Mouse (Mus musculus): ENCODE measurements around the gene Irs3. TPM values are rescaled to one million over a fixed set of nuclear protein-coding genes. Genes with fewer than 3 reads are reported as not detected.
A peak's percentile ranks its signal among the peaks of the same experiment; 100 is the strongest.

The Irs3 gene
- polyA plus RNA-seq, 1 experiment: 0.18 TPM

GRCm38 (mm10) chr5:137684294-137685123, 39.0 kb upstream of the Irs3 start, which contains the start of gene Agfg2:
Gene Agfg2, minus strand, starts transcription at chr5:137684726.
- TF ChIP-seq CTCF (IDR thresholded peaks at IDR 0.05; ENCODE audit: borderline replicate concordance, insufficient read depth, low read depth, low read length) (no peak), POLR2A (IDR thresholded peaks at IDR 0.05; ENCODE audit: borderline replicate concordance, insufficient read depth, low read length) (peak; percentile 57; the same call in 1 of the 2 replicates)
- no peak within 1 kb of the TSS for H3K27ac ChIP-seq (ENCODE audit: insufficient read depth, low read length)
- H3K4me1 ChIP-seq (ENCODE audit: control insufficient read depth, insufficient read depth, low read length): peaks cover 5% of the 10 kb centered on the region; the same call in 1 of the 2 replicates
- peak; percentile 96 to 100 for DNase-seq
- H3K4me3 ChIP-seq (replicated peaks; ENCODE audit: insufficient read depth, low read depth, low read length): peak within 1 kb of the TSS; percentile 69
- WGBS: under 1% methylated on average over 62 of the region's 62 CpGs
- no peaks in the 10 kb centered on the region for H3K27me3 ChIP-seq (ENCODE audit: control insufficient read depth, insufficient read depth, low read length)

- Histone ChIP-seq H3K27ac (ENCODE audit: insufficient read depth, low read length) (no peak overlapping the region), H3K27me3 (ENCODE audit: control insufficient read depth, insufficient read depth, low read length) (no peaks in the 10 kb centered on the region), H3K4me3 (replicated peaks; ENCODE audit: insufficient read depth, low read depth, low read length) (peak overlapping the region; percentile 69), H3K4me1 (ENCODE audit: control insufficient read depth, insufficient read depth, low read length) (peaks cover 5% of the 10 kb centered on the region; the same call in 1 of the 2 replicates)
- 4% methylated on average over 28 of the region's 28 CpGs for WGBS
- TF ChIP-seq CTCF (IDR thresholded peaks at IDR 0.05; ENCODE audit: borderline replicate concordance, insufficient read depth, low read depth, low read length): no peak
- TF ChIP-seq POLR2A (IDR thresholded peaks at IDR 0.05; ENCODE audit: borderline replicate concordance, insufficient read depth, low read length): no peak
- peak in 1 of 2 experiments; percentile 22 for DNase-seq
Observed at GRCm38 (mm10) chr5:137683388-137684293, 38.1 kb upstream of the Irs3 start.

GRCm38 (mm10) chr5:137682526-137682925, 37.0 kb upstream of the Irs3 start:
- DNase-seq: no peak
- Histone ChIP-seq H3K27ac (ENCODE audit: insufficient read depth, low read length) (no peak overlapping the region), H3K4me1 (ENCODE audit: control insufficient read depth, insufficient read depth, low read length) (peaks cover 5% of the 10 kb centered on the region; the same call in 1 of the 2 replicates), H3K4me3 (replicated peaks; ENCODE audit: insufficient read depth, low read depth, low read length) (no peak overlapping the region), H3K27me3 (ENCODE audit: control insufficient read depth, insufficient read depth, low read length) (no peaks in the 10 kb centered on the region)
- WGBS: 59% methylated on average over 6 of the region's 6 CpGs
- no peak for TF ChIP-seq CTCF (IDR thresholded peaks at IDR 0.05; ENCODE audit: borderline replicate concordance, insufficient read depth, low read depth, low read length)
- TF ChIP-seq POLR2A (IDR thresholded peaks at IDR 0.05; ENCODE audit: borderline replicate concordance, insufficient read depth, low read length): no peak

GRCm38 (mm10) chr5:137679726-137680125, 34.2 kb upstream of the Irs3 start:
- WGBS: 84% methylated on average over 4 of the region's 4 CpGs
- no peak overlapping the region for H3K27ac ChIP-seq (ENCODE audit: insufficient read depth, low read length)
- no peak for TF ChIP-seq CTCF (IDR thresholded peaks at IDR 0.05; ENCODE audit: borderline replicate concordance, insufficient read depth, low read depth, low read length)
- TF ChIP-seq POLR2A (IDR thresholded peaks at IDR 0.05; ENCODE audit: borderline replicate concordance, insufficient read depth, low read length): no peak
- H3K4me1 ChIP-seq (ENCODE audit: control insufficient read depth, insufficient read depth, low read length): peaks cover 5% of the 10 kb centered on the region; the same call in 1 of the 2 replicates
- no peak overlapping the region for H3K4me3 ChIP-seq (replicated peaks; ENCODE audit: insufficient read depth, low read depth, low read length)
- no peak for DNase-seq
- no peaks in the 10 kb centered on the region for H3K27me3 ChIP-seq (ENCODE audit: control insufficient read depth, insufficient read depth, low read length)

- Histone ChIP-seq H3K27ac (ENCODE audit: insufficient read depth, low read length) (no peak overlapping the region), H3K4me3 (replicated peaks; ENCODE audit: insufficient read depth, low read depth, low read length) (no peak overlapping the region), H3K4me1 (ENCODE audit: control insufficient read depth, insufficient read depth, low read length) (peaks cover 3% of the 10 kb centered on the region; the same call in 1 of the 2 replicates), H3K27me3 (ENCODE audit: control insufficient read depth, insufficient read depth, low read length) (no peaks in the 10 kb centered on the region)
- 88% methylated on average over 3 of the region's 3 CpGs for WGBS
- DNase-seq: no peak
- no peak for TF ChIP-seq POLR2A (IDR thresholded peaks at IDR 0.05; ENCODE audit: borderline replicate concordance, insufficient read depth, low read length)
- no peak for TF ChIP-seq CTCF (IDR thresholded peaks at IDR 0.05; ENCODE audit: borderline replicate concordance, insufficient read depth, low read depth, low read length)
Observed at GRCm38 (mm10) chr5:137678736-137679135, 33.2 kb upstream of the Irs3 start.

GRCm38 (mm10) chr5:137677859-137678258, 32.3 kb upstream of the Irs3 start:
- no peak overlapping the region for H3K27ac ChIP-seq (ENCODE audit: insufficient read depth, low read length)
- H3K4me1 ChIP-seq (ENCODE audit: control insufficient read depth, insufficient read depth, low read length): no peaks in the 10 kb centered on the region
- no peak overlapping the region for H3K4me3 ChIP-seq (replicated peaks; ENCODE audit: insufficient read depth, low read depth, low read length)
- TF ChIP-seq CTCF (IDR thresholded peaks at IDR 0.05; ENCODE audit: borderline replicate concordance, insufficient read depth, low read depth, low read length): no peak
- no peak for TF ChIP-seq POLR2A (IDR thresholded peaks at IDR 0.05; ENCODE audit: borderline replicate concordance, insufficient read depth, low read length)
- no peak for DNase-seq
- 84% methylated on average over 8 of the region's 8 CpGs for WGBS
- H3K27me3 ChIP-seq (ENCODE audit: control insufficient read depth, insufficient read depth, low read length): no peaks in the 10 kb centered on the region

- no peak overlapping the region for H3K27ac ChIP-seq (ENCODE audit: insufficient read depth, low read length)
- no peaks in the 10 kb centered on the region for H3K27me3 ChIP-seq (ENCODE audit: control insufficient read depth, insufficient read depth, low read length)
- no peaks in the 10 kb centered on the region for H3K4me1 ChIP-seq (ENCODE audit: control insufficient read depth, insufficient read depth, low read length)
- no peak overlapping the region for H3K4me3 ChIP-seq (replicated peaks; ENCODE audit: insufficient read depth, low read depth, low read length)
- TF ChIP-seq POLR2A (IDR thresholded peaks at IDR 0.05; ENCODE audit: borderline replicate concordance, insufficient read depth, low read length): no peak
- no peak for TF ChIP-seq CTCF (IDR thresholded peaks at IDR 0.05; ENCODE audit: borderline replicate concordance, insufficient read depth, low read depth, low read length)
- 96% methylated on average over 8 of the region's 8 CpGs for whole genome bisulfite sequencing
- DNase-seq: no peak
Observed at GRCm38 (mm10) chr5:137674786-137675185, 29.3 kb upstream of the Irs3 start.

Measured in cerebellum, adult 2 months (tissue).